Mouse (Mus musculus): Measurements from ENCODE around the gene Mrpl23.

Gene Mrpl23

DNA sequence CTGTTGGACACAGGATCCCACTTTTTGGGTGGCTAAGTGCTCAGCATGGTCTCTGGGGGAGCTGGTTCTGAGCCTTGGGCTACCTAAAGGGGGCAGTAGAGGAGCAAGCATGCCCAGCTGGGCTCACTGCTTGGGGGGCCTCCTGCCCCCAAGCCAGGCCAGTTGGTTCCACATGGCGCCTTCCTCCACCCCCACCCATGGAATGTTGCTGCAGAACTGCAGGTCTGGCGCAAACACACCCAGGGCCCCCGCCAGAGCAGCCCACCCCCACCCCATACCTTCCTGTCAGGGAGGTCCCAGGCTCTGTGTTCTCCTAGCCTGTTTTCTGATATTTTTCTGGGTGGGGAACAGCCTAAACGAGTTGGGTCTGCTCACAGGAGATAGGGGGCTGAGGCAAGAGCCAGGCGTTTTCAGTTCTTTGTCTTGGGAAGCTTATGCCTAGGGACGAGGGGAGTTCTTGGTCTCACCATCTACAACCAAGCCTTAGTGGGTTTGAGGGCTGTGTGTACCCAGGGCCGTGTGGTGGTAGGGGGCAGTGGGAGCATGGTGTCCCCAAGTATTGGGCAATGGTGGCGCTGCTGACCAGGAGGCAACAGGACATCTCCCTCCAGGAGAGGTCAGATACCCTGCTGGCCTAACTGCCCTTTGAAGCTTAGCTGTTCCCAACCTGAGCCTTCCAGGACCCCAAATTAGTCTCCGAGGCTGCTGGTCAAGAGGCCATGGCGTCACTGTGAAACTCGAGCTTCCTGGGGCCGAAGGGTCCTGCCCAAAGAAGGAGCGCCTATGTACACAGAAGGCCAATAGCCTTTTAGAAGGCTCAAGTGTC is 20.3 kb downstream of the Mrpl23 start:
- DNase-seq (ENCODE audit: low spot score in 2 of 2), result no peak

DNA sequence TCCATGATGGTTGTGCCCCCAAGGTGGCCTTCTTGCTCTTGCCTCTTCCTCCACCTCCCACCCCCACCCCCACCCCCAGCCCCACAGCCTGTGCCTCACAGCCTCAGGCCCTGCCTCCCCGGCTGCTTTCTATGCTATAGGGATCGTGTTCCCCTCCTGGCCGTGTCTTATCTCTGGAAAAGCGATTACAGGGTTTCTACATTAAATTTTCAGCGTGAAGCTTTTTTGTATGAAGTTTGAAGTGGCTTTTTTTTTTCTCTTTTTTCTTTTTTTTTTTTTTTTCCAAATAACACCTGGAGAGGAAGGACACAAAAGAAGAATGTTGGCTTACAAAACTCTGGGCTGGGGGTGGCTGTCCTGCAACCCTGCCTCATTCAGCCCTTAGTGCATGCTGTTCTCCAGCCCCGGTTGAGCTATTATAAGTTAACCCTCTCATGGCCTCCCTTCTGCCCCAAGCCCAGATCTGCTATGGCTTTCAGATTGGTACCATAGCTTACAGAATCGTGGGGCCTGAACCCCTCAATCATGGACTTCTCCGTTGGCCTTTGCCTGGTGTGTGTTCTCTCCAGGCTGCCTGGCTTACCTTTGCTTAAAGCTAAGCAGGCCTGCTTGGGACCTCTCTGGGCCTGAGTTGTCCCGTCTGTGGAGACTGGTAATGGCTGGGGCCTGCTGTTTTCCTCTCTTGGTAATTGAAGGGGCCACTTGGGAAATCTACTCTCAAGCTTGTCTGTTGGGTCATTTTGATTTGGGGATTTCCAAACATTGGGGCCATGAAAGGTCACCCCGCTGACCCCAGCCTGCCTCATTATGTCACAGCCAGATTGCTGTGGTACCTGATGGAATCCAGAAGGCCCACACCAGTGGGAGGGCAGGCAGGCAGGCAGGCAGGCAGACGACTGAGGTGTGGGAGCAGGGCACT is 21.2 kb downstream of the Mrpl23 start:
- DNase-seq (ENCODE audit: low spot score in 2 of 2), result no peak

DNA sequence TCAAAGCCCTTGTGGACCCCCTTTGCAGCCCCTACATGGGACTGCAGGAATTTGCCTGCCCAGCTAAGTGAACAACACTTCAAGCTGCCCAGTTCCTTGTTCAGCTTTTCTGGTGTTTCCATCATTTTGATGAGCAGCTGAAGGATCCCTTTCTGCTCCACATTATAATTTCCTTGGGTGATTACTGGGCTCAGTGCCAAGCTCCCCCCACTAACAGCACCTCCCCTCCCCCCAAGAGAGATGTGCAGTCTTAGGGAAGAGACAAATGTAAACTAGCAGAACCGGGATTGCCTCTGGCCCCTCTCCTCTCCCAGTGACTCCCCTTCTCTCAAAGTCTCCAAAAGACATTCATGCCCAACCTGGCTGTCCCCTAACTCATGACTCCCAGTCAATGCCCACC is 22.1 kb downstream of the Mrpl23 start:
- DNase-seq (ENCODE audit: low spot score in 2 of 2), result no peak

DNA sequence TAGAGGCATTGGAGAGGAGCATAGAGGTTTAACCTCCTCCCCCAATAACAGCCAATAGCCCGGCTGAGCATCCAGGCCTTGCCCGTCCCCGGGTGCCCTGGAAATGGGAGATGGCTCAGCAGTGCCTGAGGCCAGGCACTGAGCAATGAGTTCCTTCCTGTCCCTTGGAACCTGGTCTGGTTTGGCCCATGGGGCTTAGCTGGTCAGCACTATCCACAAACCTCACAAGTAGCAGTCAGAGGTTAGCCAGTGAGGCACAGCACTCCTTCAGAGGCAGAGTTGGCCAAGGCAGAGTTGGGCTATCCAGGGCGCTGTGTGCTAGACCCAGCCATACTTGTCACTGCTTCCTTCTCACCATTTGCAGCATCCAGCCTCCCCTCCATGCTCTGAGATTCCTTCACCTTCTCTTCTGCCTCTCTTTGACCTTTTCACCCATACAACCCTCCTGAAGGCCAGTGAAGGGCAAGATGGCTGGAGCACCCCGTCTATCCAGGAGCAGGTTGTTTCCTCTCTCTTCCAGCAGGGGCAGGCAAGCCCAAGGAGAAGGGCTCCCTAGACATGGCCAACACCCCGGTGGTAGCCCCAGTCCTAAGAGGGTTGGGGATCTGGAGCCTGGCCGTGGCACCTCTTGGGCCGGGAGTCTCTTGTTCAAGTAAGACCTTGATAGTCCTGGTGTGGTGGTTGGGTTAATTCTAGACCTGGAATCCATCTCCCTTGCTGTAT is 23.0 kb downstream of the Mrpl23 start:
- DNase-seq (ENCODE audit: low spot score in 2 of 2), result no peak

DNA sequence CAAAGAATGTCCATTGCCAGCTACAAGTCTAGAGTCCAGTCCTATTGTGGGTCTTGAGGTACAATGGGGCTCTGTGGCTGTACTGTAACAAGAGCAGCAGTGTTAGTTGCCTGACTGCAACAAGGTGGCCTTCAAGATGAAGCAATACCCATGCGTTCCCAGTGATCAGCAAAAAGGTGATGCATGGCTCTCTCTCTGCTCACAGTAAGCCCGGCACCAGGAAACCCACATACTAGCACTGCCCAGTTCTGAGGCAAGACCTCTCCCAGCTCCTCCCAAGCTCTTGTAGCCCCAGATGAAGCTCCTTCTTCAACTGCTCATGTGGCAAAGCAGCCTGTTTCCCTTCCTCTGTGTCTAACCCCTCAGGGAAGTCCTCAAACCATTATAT is 23.6 kb downstream of the Mrpl23 start:
- no peak for DNase-seq (ENCODE audit: low spot score in 2 of 2)

DNA sequence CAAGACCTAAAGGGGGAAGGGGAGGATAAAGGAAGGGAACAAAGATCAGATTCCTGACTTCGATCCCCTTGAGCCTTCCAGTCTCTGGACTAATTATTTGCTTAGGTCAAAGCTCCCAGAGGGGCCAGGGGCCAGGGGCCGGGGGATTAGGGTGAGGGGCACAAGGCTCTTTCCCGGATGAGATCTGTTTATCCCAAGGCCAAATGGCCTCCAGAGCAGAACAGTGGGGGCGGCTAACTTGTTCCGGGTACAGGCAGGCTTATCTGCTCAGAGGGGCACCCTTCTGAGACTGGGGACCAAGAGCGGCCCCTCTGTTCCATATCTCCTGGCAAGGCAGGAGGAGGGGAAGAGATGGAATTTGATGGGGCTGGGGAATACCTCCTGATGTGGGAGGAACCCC is 25.2 kb downstream of the Mrpl23 start:
- DNase-seq (ENCODE audit: low spot score in 2 of 2), result no peak

DNA sequence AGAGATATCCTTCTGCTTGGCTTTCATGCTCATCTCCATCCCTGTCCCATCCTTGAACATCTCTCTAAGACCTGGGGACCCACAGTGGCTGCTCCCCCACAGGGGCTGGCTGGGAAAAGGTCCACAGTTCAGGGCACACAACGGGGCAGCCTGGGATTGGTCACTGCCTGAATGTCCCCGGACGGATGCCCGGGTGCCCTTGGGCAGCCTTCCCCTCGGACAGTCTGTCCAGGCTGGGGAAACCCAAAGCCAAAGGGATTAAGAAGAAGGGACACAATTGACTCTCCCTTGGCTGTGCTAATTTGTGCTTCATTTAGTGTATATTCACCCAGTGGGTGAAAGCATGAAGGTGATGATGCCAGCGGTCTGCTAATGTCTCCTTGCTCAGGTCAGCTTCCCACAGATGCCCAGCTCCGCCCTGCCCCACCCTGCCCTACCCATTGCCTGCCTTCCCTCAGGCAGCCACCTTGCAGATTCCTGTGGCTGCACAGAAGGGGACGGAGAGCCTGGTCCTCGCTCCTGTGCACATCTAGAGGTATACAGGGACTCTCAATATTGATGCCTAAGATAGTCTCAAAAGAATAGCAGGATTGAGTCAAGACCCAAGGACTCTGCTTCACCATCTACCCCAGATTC is 26.1 kb downstream of the Mrpl23 start:
- no peak for DNase-seq (ENCODE audit: low spot score in 2 of 2)

DNA sequence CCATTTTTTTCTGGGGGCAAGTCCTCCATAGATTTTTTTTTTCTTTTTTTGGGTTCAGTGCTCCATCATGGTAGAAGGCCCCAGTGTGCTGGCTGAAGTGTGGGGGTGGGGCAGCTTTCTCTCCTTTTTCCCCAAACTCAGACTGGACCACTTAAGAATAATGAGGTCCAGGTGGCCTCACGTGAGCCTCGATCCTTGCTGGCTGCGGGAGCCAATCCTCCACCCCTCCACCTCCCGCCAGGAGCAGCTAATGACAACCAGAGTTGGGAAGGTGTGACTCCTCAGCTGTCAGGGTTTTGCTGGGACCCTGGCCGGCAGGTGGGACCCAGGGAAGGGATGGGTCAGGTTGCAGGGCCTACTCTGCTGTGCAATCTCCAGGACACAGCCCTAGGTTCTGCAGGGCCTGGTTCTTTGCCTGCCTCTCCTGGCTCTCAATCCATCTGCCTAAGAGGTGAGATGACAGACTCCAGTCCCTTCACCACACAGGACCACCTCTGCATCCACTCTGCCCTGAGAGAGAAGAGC is 27.2 kb downstream of the Mrpl23 start:
- no peak for DNase-seq (ENCODE audit: low spot score in 2 of 2)

DNA sequence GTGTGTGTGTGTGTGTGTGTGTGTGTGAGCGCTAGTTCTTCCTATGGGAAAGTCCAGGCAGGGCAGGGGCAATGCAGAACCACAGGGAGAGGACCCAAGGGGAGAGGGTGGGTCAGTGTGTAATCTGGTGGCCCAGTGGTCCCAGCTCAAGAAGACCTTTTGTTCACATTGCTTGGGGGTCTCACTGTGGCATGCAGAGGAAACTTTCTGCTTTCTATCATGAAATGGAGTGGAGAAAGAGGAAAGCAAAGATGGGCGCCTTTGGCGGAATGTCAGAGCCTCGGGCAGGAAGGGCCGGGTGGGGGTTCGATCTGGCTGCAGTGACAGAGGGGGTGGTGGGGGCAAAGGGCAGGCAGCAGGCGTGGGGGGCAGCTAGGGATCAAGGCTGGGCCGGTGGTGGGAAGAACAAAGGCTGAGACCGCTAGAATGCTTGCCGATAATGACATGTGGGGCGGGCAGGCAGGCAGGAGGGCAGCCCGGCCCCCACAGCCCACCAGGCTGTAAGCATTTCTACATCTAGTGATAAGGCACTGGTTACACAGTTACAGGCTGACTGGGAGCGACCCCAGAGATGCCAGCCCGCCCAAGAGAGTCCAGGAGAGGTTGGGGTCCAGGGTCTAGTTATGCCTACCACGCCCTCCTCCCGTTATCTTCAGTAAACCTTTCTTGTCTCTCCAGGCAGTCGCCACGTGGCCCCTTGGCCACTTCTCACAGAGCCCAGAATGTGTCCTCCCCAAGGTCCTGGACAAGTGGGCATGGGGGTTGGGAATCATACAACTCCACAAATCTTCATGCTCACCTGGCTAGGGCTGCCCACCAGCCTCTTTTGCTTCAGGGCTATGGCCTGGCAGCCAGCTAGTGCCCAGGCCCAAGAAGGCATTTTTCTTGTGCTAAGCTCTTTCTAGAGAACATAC is 28.7 kb downstream of the Mrpl23 start:
- no peak for DNase-seq (ENCODE audit: low spot score in 2 of 2)

DNA sequence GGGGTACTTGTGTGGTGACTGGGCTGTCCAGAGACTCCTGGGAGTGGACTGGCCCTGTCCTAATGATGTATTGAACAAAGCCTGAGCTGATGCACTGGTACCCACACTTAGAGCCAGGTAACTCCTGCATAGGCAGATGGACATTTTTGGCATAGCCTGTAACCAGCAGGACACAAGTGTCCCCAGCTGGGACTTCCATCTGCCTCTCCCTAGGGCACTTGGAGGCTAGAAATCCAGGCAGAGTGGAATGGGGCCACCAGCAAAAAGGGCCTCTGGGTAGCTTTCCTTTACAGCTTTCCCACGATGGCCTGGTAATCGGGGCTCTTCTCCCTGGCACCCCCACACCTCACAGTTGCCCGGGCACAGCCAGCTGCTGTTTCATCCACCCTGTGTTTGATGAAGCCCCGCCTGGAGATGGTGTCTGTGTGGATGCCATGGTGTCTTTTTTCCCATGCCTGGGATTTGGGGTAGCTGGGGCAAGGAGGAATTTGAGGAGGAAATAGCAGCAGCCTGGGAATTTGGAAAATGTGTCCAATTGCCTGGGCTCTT is 29.4 kb downstream of the Mrpl23 start:
- DNase-seq (ENCODE audit: low spot score in 2 of 2), result no peak

DNA sequence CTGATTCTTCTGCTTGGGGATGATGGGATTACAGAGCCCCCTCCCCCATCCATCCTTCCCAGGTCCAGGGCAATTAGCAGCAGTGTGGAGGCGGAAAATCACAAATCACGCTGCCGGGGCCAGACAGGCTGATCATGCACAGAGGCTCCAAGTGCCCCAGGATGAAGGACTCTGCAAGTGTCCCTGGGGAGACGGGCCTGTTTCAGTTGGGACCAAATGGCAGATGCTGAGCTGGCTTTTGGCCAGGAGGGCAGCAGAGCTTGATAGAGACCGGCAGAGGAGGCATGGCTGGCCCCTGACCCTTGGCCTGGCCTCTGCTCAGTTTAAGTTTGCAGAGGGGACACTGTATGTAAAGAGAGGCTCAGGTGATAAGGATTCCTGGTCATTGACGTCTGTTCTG is 30.7 kb downstream of the Mrpl23 start:
- DNase-seq (ENCODE audit: low spot score in 2 of 2), result no peak

DNA sequence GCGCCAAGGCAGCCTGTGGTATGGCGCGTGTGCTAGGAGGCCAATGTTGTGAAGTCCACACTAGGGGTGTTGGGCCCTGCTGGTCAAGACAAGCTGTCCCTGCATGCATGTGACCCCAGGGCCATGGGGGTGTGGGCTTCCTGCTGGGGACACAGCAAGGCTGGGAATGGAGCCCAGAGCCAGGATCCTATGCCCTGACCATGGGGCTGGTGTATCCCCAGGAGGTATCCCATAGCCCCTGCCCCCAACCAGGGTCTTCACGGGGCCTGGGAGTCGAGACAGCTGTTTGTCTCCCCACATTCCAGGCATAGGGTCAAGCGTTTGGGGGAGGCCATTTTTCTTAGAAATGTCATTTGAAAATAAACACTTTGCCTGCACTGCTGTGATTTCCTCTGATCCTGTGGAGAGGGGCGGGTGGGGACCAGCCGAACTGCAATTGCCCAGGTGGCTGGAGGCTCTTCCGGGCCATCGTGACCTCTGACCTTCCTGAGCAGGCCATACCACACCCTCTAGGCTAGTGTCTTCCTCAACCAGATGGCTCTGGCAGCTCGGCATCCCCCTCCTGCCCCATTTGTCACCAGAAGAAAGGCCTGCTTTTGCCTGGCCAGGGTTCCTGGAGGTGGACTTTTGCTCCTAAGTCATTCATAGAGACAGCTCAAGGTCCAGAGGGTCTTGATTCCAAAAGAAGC is 32.6 kb downstream of the Mrpl23 start:
- no peak for DNase-seq (ENCODE audit: low spot score in 2 of 2)

DNA sequence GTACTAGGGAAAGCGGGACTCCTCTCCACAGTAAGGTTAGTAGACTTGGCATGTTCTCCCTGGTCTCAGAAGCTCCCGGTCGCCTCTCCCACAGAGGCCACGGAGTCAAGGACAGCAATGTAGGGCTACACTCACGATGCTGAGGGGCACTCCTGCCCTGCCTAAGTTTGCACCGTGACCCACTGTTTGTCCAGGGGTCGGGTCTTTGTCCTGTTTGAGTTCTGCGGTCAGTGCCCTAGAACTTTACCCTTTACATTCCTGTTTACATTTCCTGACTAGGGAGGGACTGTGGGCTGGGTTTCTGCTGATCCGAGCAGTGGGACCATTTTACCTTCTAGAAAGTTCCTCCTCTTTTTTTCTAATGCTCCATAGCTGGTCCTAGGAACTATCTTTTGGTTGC is 34.0 kb downstream of the Mrpl23 start:
- no peak for DNase-seq (ENCODE audit: low spot score in 2 of 2)

DNA sequence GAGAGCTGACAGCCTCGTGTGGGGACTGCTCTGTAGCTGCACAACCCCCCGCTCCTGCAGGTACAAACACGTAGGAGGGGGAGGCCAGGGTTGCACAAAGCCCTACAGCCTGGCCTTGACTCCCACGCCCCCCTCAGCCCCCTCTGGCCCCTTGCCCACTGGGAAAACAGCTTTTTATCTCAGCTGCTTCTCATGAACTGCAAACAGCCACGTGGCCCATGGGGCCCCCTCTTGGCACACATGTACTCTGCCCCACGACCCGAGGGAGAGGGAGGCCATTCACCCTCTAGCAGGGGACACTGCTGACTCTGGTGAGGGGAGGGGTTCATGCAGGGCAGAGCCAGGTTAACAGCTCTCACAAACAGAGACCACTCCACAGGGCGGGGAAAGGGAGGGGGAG is 36.5 kb downstream of the Mrpl23 start:
- DNase-seq (ENCODE audit: low spot score in 2 of 2), result no peak

DNA sequence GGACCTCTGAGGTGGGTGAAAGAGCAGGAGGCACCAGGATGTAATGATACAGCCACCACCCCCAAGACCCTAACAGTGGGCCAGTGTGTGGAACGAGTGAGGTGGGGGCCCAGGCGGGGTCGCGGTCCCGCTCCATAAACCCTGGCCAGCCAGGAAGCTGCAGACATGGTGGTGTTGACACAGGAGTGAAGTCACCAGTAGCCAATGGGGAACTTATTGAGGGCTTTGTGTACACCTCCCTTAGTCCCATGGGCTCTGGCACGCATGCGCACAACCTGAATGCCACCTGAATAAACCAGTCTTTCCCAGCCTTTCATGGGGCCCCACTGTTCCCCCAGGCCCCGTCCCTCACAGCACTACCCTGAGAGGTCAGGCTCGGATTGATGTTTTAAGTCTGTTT is 38.1 kb downstream of the Mrpl23 start:
- no peak for DNase-seq (ENCODE audit: low spot score in 2 of 2)

DNA sequence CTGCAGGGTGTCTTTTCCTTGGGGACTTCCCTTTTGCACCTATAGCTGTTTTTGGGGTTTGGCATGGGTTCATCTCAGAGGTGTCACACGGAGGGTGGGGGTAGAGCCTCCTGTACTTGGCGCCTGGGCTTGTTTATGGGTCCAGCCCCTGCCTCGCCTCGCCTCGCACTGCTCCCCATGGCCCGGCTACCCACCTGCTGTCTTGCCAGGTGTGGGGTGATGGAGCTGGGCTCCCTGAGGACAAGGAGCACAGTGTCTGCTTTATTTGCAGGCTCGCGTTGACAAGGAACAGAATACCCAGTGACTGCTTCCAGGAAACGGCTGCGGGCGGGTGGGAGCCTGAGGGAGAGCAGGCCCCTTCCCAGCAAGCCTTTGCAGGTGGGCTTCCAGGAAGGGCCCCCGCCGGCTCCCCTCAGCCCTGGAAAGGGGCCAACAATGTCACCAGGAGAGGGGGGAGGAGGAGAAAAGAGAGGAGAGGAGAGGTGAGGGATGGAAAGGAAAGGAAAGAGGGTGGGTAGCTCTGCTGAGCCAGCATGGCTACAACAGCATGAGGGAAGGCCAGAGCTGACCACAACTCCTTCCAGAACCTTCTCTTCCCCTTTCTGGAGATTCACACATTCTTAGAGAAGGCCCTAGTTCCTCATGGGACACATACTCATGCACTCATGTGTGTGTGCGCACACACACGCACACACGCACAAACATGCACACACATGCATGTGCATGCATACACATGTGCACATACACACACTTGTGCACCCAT is 39.2 kb downstream of the Mrpl23 start:
- no peak for DNase-seq (ENCODE audit: low spot score in 2 of 2)

DNA sequence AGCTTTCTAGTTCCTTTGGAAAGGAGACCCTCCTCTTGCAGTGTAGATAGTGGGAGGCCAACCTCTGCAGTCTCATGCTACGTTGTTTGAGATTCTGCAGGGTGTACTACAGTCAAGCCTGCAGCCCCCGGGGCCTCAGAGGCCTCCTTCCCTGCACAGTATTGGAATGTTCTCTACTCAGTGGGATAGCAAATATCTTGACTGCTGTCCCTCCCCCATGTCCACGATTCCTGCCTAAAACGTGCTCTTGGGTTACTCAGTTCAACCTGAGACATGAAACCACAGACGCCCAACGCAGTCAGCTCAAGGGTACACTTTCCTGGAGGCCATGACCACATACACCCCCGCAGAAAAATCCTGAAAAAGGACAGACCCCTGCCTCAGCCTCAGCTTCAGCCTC is 39.9 kb downstream of the Mrpl23 start:
- no peak for DNase-seq (ENCODE audit: low spot score in 2 of 2)

DNA sequence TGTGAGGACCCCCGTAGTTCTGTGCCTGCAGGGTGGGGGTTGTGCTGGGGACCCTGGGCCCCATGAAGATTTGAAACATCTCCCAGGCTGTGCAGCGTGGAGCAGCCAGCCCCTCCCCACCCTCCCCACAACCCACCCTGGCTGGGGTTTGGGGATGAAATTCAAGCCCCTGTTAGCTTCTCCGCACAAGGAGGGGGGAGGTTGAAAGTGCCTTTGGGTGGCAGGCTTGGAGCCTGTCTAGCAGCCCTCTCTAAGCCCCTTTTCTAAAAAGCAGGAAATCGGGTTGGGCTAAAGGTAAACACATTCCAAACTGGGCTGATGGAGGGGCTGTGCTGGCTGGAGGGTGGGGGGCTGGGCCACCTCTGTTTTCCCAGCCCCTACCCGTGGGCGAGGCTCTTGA is 40.5 kb downstream of the Mrpl23 start:
- DNase-seq (ENCODE audit: low spot score in 2 of 2), result no peak

DNA sequence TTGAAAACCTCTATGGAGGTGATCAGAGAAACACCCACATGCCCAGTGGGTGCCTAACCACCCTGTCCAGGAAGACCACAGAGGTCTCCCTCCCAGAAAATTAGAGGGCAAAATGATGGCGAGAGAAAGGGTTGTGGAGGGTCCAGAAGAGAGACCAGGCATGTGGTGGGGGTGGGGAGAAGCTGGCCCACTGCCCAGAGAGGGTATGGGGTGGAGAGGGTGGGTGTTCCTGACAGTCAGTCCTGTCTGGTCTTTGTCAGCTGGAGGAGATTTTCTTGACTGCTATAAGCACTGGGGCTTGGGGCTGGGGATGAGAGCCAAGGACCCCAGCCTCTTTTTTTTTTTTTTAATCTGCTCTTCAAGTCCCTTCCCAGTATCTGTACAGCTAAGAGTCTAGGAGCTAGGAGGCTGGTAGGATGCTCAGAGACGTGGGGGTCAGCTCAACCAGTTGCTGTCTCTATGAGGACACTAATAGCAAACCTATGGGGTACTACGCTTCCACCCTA is 41.7 kb downstream of the Mrpl23 start:
- DNase-seq (ENCODE audit: low spot score in 2 of 2), result no peak

Data from frontal cortex, postnatal 25 days (tissue).